Mouse (Mus musculus) heart, postnatal 0 days (tissue): ENCODE results near the gene Ciao2a.

Experiments used
- CTCF ChIP-seq: IDR thresholded peaks from 2 replicates; pipeline ENCODE4 v1.5.1; 2016; ENCODE audit warnings: antibody characterized with exemption, control low read depth, low read depth
- EP300 ChIP-seq: IDR thresholded peaks from 2 replicates; pipeline ENCODE4 v1.6.1; 2016; ENCODE audit warnings: antibody characterized with exemption, low read depth

DNA sequence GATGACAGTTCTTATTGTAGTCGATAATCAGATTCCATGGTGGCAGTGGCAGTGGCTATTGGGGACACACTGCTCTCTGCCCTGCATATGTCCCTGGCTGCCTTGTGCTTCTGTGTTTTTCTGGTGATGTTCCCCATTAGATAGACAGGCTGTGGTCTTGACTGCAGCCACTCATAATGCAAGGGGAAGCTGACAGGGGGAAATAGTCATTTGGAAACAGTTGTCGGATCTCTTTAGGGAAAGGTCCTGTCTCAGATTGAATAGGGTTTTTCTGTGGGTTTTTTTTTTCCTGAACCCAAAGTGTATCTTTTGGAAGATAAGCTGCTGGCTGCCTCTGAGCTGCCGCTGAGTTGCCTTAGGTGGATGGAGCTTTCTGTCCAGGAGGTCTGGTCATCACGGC is 44.4 kb upstream of the Ciao2a start:
- TF ChIP-seq CTCF: no peak
- TF ChIP-seq EP300: no peak
